Mouse (Mus musculus) heart, embryonic 12.5 days (tissue): Measurements from ENCODE around the gene Tnfsf10. TPM values are rescaled to one million over a fixed set of nuclear protein-coding genes. Genes with fewer than 3 reads are reported as not detected.
"Not testable (repeated sequence)": the region's sequence is repeated elsewhere in the genome, so short reads cannot be mapped to it uniquely, and the experiment has no call there.

Experiments used
- ATAC-seq: fragments of 200-750 bp; cut with Nextera tagmentation; 2 replicates; pipeline ENCODE4 v1.8.0; 2017; ENCODE audit warnings: moderate TSS enrichment, moderate library complexity; ENCODE audit not compliant: insufficient number of reproducible peaks, low FRiP score
- H3K27ac ChIP-seq: fragments of 300-500 bp; sonication (generic); 2 replicates; pipeline ENCODE4 v1.5.1; 2016; ENCODE audit warnings: mild to moderate bottlenecking, moderate library complexity; ENCODE audit not compliant: poor library complexity, severe bottlenecking
- H3K27me3 ChIP-seq: fragments of 300-500 bp; sonication (generic); replicated peaks from 2 replicates; pipeline ENCODE4 v1.6.1; 2016; ENCODE audit warnings: mild to moderate bottlenecking, moderate library complexity
- H3K36me3 ChIP-seq: fragments of 300-500 bp; sonication (generic); 2 replicates; pipeline ENCODE4 v1.6.1; 2016; ENCODE audit warnings: mild to moderate bottlenecking, moderate library complexity
- H3K4me1 ChIP-seq: fragments of 300-500 bp; sonication (generic); replicated peaks from 2 replicates; pipeline ENCODE4 v1.6.1; 2016; ENCODE audit warnings: mild to moderate bottlenecking
- H3K4me2 ChIP-seq: fragments of 300-500 bp; sonication (generic); 2 replicates; pipeline ENCODE4 v1.6.1; 2016; ENCODE audit warnings: mild to moderate bottlenecking, moderate library complexity
- H3K4me3 ChIP-seq: fragments of 300-500 bp; sonication (generic); 2 replicates; pipeline ENCODE4 v1.5.1; 2016; ENCODE audit warnings: mild to moderate bottlenecking
- H3K9ac ChIP-seq: fragments of 300-500 bp; sonication (generic); 2 replicates; pipeline ENCODE4 v1.6.1; 2016; ENCODE audit warnings: mild to moderate bottlenecking, moderate library complexity
- H3K9me3 ChIP-seq: fragments of 300-500 bp; sonication (generic); replicated peaks from 2 replicates; pipeline ENCODE4 v1.6.1; 2016; ENCODE audit warnings: mild to moderate bottlenecking, moderate library complexity
- WGBS: fragments of 180-500 bp; shearing (Covaris S2); methylation state at CpG from one replicate; pipeline ENCODE4 v1.1.7; 2016; 5-methylcytosine and 5-hydroxymethylcytosine counted together
- polyA plus RNA-seq: library from polyadenylated mRNA; unstranded; fragments of >200 nt; fragmentation: Nextera tagmentation; extraction: Ambion mirVana; gene quantifications from 2 replicates; pipeline ENCODE4 v1.2.1, GENCODE M21; 2016

The Tnfsf10 gene
- not detected in 2 replicates for polyA plus RNA-seq

GRCm38 (mm10) chr3:27316559-27317287 lies at the start of gene Tnfsf10:
Gene Tnfsf10, plus strand, starts transcription at chr3:27317028.
- H3K4me1 ChIP-seq: peaks cover 9% of the 10 kb centered on the region
- H3K9me3 ChIP-seq: no peaks in the 10 kb centered on the region
- peak within 1 kb of the TSS; percentile 20; the same call in 1 of the 2 replicates for H3K4me2 ChIP-seq
- ATAC-seq: no peak
- no peak within 1 kb of the TSS for H3K4me3 ChIP-seq
- WGBS: 64% methylated on average over 9 of the region's 9 CpGs
- H3K36me3 ChIP-seq: no peaks in the 10 kb centered on the region
- H3K9ac ChIP-seq: no peak within 1 kb of the TSS
- no peaks in the 10 kb centered on the region; the same call in 1 of the 2 replicates for H3K27me3 ChIP-seq
- H3K27ac ChIP-seq: no peak within 1 kb of the TSS

- ATAC-seq: no peak
Observed at GRCm38 (mm10) chr3:27267327-27267726, 49.5 kb upstream of the Tnfsf10 start.

GRCm38 (mm10) chr3:27267887-27268286 lies 48.9 kb upstream of the Tnfsf10 start:
- Histone ChIP-seq H3K27ac (no peak overlapping the region), H3K9me3 (no peaks in the 10 kb centered on the region)
- 64% methylated on average over 4 of the region's 4 CpGs for WGBS

More at GRCm38 (mm10) chr3:27267327-27267726, 49.5 kb upstream of the Tnfsf10 start:
- H3K4me2 ChIP-seq: no peak overlapping the region
- no peak overlapping the region for H3K4me3 ChIP-seq
- 74% methylated on average over 5 of the region's 5 CpGs for WGBS
- H3K36me3 ChIP-seq: no peaks in the 10 kb centered on the region
- H3K27me3 ChIP-seq: no peaks in the 10 kb centered on the region
- H3K27ac ChIP-seq: no peak overlapping the region
- no peaks in the 10 kb centered on the region for H3K4me1 ChIP-seq
- H3K9me3 ChIP-seq: no peaks in the 10 kb centered on the region
- no peak overlapping the region for H3K9ac ChIP-seq

GRCm38 (mm10) chr3:27269151-27269550 lies 47.7 kb upstream of the Tnfsf10 start:
- Histone ChIP-seq H3K27ac (no peak overlapping the region), H3K36me3 (no peaks in the 10 kb centered on the region), H3K9ac (no peak overlapping the region), H3K9me3 (no peaks in the 10 kb centered on the region), H3K4me1 (no peaks in the 10 kb centered on the region), H3K4me2 (no peak overlapping the region), H3K27me3 (no peaks in the 10 kb centered on the region), H3K4me3 (no peak overlapping the region)
- WGBS: 70% methylated on average over 4 of the region's 4 CpGs
- no peak for ATAC-seq

More at GRCm38 (mm10) chr3:27267887-27268286, 48.9 kb upstream of the Tnfsf10 start:
- no peak overlapping the region for H3K9ac ChIP-seq
- no peak overlapping the region for H3K4me2 ChIP-seq
- H3K27me3 ChIP-seq: no peaks in the 10 kb centered on the region
- ATAC-seq: no peak
- no peak overlapping the region for H3K4me3 ChIP-seq
- H3K36me3 ChIP-seq: no peaks in the 10 kb centered on the region
- H3K4me1 ChIP-seq: no peaks in the 10 kb centered on the region

- no peak overlapping the region for H3K4me3 ChIP-seq
- H3K27ac ChIP-seq: 0 out of 2 replicates have a peak overlapping the region, but pooled peaks have one; percentile 23
- H3K36me3 ChIP-seq: no peaks in the 10 kb centered on the region
- H3K4me2 ChIP-seq: no peak overlapping the region
- no peaks in the 10 kb centered on the region for H3K27me3 ChIP-seq
- 0 out of 2 replicates have a peak, but pooled peaks have one; percentile 57 for ATAC-seq
- no peak overlapping the region for H3K9ac ChIP-seq
- no peaks in the 10 kb centered on the region for H3K4me1 ChIP-seq
- 43% methylated on average over 11 of the region's 11 CpGs for WGBS
- H3K9me3 ChIP-seq: no peaks in the 10 kb centered on the region
Observed at GRCm38 (mm10) chr3:27270160-27270962, 46.5 kb upstream of the Tnfsf10 start.

GRCm38 (mm10) chr3:27272926-27273745 lies 43.7 kb upstream of the Tnfsf10 start:
- Histone ChIP-seq H3K27me3 (no peaks in the 10 kb centered on the region), H3K4me1 (no peaks in the 10 kb centered on the region), H3K9me3 (no peaks in the 10 kb centered on the region), H3K27ac (no peak overlapping the region), H3K4me2 (no peak overlapping the region), H3K4me3 (no peak overlapping the region), H3K36me3 (no peaks in the 10 kb centered on the region), H3K9ac (no peak overlapping the region)
- WGBS: 58% methylated on average over 7 of the region's 7 CpGs
- ATAC-seq: no peak

- 90% methylated on average over 14 of the region's 14 CpGs for WGBS
- H3K27me3 ChIP-seq, H3K9me3 ChIP-seq, ATAC-seq, H3K4me3 ChIP-seq, H3K36me3 ChIP-seq, H3K27ac ChIP-seq, H3K4me2 ChIP-seq, H3K9ac ChIP-seq: not testable (repeated sequence)
- H3K4me1 ChIP-seq: peaks cover 17% of the 10 kb centered on the region
Observed at GRCm38 (mm10) chr3:27279286-27279925, 37.4 kb upstream of the Tnfsf10 start.

- Histone ChIP-seq H3K27ac (no peak overlapping the region), H3K4me2 (no peak overlapping the region), H3K9ac (no peak overlapping the region), H3K9me3 (no peaks in the 10 kb centered on the region; the same call in 1 of the 2 replicates), H3K4me3 (no peak overlapping the region), H3K36me3 (no peaks in the 10 kb centered on the region), H3K4me1 (peaks cover 17% of the 10 kb centered on the region), H3K27me3 (no peaks in the 10 kb centered on the region)
- WGBS: 60% methylated on average over 11 of the region's 11 CpGs
- ATAC-seq: no peak
Observed at GRCm38 (mm10) chr3:27280280-27280749, 36.5 kb upstream of the Tnfsf10 start.

GRCm38 (mm10) chr3:27283071-27283713 lies 33.6 kb upstream of the Tnfsf10 start:
- WGBS: 2% methylated on average over 27 of the region's 27 CpGs
- Histone ChIP-seq H3K9ac (peak overlapping the region; percentile 26), H3K9me3 (no peaks in the 10 kb centered on the region; the same call in 1 of the 2 replicates), H3K4me1 (peaks cover 17% of the 10 kb centered on the region), H3K27me3 (no peaks in the 10 kb centered on the region), H3K4me2 (peak overlapping the region; percentile 76), H3K36me3 (no peaks in the 10 kb centered on the region), H3K4me3 (peak overlapping the region; percentile 45), H3K27ac (no peak overlapping the region)
- ATAC-seq: no peak

- H3K27ac ChIP-seq: no peak overlapping the region
- no peak for ATAC-seq
- H3K36me3 ChIP-seq: no peaks in the 10 kb centered on the region
- 62% methylated on average over 7 of the region's 7 CpGs for WGBS
- peak overlapping the region; percentile 76 for H3K4me2 ChIP-seq
- H3K4me1 ChIP-seq: peaks cover 17% of the 10 kb centered on the region
- H3K9ac ChIP-seq: no peak overlapping the region
- H3K9me3 ChIP-seq: no peaks in the 10 kb centered on the region; the same call in 1 of the 2 replicates
- H3K4me3 ChIP-seq: peak overlapping the region; percentile 45
- H3K27me3 ChIP-seq: no peaks in the 10 kb centered on the region
Observed at GRCm38 (mm10) chr3:27283796-27284195, 33.0 kb upstream of the Tnfsf10 start.
